Mouse (Mus musculus) right cerebral cortex, postnatal 10 days (tissue): ENCODE results near the gene Mctp1.
"Not testable (repeated sequence)": the region's sequence is repeated elsewhere in the genome, so short reads cannot be mapped to it uniquely, and the experiment has no call there.

ENCODE experiments used
- DNase-seq, 2 experiments: peaks; one replicate each; pipeline ENCODE4 v3.0.0; 2021; ENCODE audit warnings: low spot score in 2 of 2

Mctp1 gene

GRCm38 (mm10) chr13:76383972-76384663 lies at the start of gene Mctp1:
Gene Mctp1 (plus strand): TSS chr13:76384535.
- peak; percentile 53 to 58 for DNase-seq

- DNase-seq = not testable (repeated sequence)
Observed at GRCm38 (mm10) chr13:76345941-76346340, 38.4 kb upstream of the Mctp1 start.

GRCm38 (mm10) chr13:76358720-76359119 lies 25.6 kb upstream of the Mctp1 start:
- DNase-seq = no peak

- DNase-seq = peak; percentile 76 to 81
Observed at GRCm38 (mm10) chr13:76384664-76385435, 515 bp downstream of the Mctp1 start.

- no peak for DNase-seq
Observed at GRCm38 (mm10) chr13:76388615-76389014, 4.3 kb downstream of the Mctp1 start.

GRCm38 (mm10) chr13:76391920-76392319 lies 7.6 kb downstream of the Mctp1 start:
- DNase-seq = no peak

- no peak for DNase-seq
Observed at GRCm38 (mm10) chr13:76393106-76393505, 8.8 kb downstream of the Mctp1 start.

GRCm38 (mm10) chr13:76395906-76396305 lies 11.6 kb downstream of the Mctp1 start:
- no peak for DNase-seq

GRCm38 (mm10) chr13:76409296-76409695 lies 25.0 kb downstream of the Mctp1 start:
- no peak for DNase-seq

GRCm38 (mm10) chr13:76410665-76411064 lies 26.3 kb downstream of the Mctp1 start:
- no peak for DNase-seq

GRCm38 (mm10) chr13:76415346-76415745 lies 31.0 kb downstream of the Mctp1 start:
- no peak for DNase-seq

GRCm38 (mm10) chr13:76420111-76420510 lies 35.8 kb downstream of the Mctp1 start:
- DNase-seq = no peak

- DNase-seq = no peak
Observed at GRCm38 (mm10) chr13:76421075-76421474, 36.7 kb downstream of the Mctp1 start.

GRCm38 (mm10) chr13:76422124-76422523 lies 37.8 kb downstream of the Mctp1 start:
- DNase-seq = no peak

- DNase-seq = no peak
Observed at GRCm38 (mm10) chr13:76429456-76429855, 45.1 kb downstream of the Mctp1 start.

GRCm38 (mm10) chr13:76429927-76430326 lies 45.6 kb downstream of the Mctp1 start:
- no peak for DNase-seq

- DNase-seq = no peak
Observed at GRCm38 (mm10) chr13:76431946-76432345, 47.6 kb downstream of the Mctp1 start.

GRCm38 (mm10) chr13:76433438-76433837 lies 49.1 kb downstream of the Mctp1 start:
- peak; percentile 44 to 71 for DNase-seq

GRCm38 (mm10) chr13:76436426-76436825 lies 52.1 kb downstream of the Mctp1 start:
- no peak for DNase-seq

GRCm38 (mm10) chr13:76438765-76439164 lies 54.4 kb downstream of the Mctp1 start:
- no peak for DNase-seq

- no peak for DNase-seq
Observed at GRCm38 (mm10) chr13:76446059-76446458, 61.7 kb downstream of the Mctp1 start.

- DNase-seq = no peak
Observed at GRCm38 (mm10) chr13:76447528-76447927, 63.2 kb downstream of the Mctp1 start.

GRCm38 (mm10) chr13:76451526-76451925 lies 67.2 kb downstream of the Mctp1 start:
- DNase-seq = not testable (repeated sequence)
